Mouse (Mus musculus) forebrain, embryonic 14.5 days (tissue): ENCODE data around the gene Ak5. TPM values are rescaled to one million over a fixed set of nuclear protein-coding genes. Genes with fewer than 3 reads are reported as not detected.

ENCODE experiments used
- ATAC-seq: fragments of 200-750 bp; cut with Nextera tagmentation; 2 replicates; pipeline ENCODE4 v1.8.0; 2017; ENCODE audit warnings: mild to moderate bottlenecking, moderate library complexity
- DNase-seq: peaks from one replicate; pipeline ENCODE4 v3.0.0-alpha.2; 2015; ENCODE audit warnings: low spot score
- H3K27ac ChIP-seq: fragments of 300-500 bp; sonication (generic); 2 replicates; pipeline ENCODE4 v1.5.1; 2014; ENCODE audit warnings: low read depth, mild to moderate bottlenecking, control low read depth, low read length, moderate library complexity
- H3K27me3 ChIP-seq: fragments of 300-500 bp; sonication (generic); replicated peaks from 2 replicates; pipeline ENCODE4 v1.6.1; 2014; ENCODE audit warnings: low read length, control low read depth, mixed read lengths; ENCODE audit not compliant: control insufficient read depth, insufficient read depth
- H3K36me3 ChIP-seq: fragments of 300-500 bp; sonication (generic); 2 replicates; pipeline ENCODE4 v1.6.1; 2014; ENCODE audit warnings: low read length, control low read depth; ENCODE audit not compliant: control insufficient read depth, insufficient read depth
- H3K4me1 ChIP-seq: fragments of 300-500 bp; sonication (generic); 2 replicates; pipeline ENCODE4 v1.6.1; 2014; ENCODE audit warnings: antibody characterized with exemption, low read length, control low read depth; ENCODE audit not compliant: control insufficient read depth, insufficient read depth
- H3K4me2 ChIP-seq: fragments of 300-500 bp; sonication (generic); 2 replicates; pipeline ENCODE4 v1.6.1; 2014; ENCODE audit warnings: mild to moderate bottlenecking, control low read depth, low read length
- H3K4me3 ChIP-seq: fragments of 300-500 bp; sonication (generic); 2 replicates; pipeline ENCODE4 v1.5.1; 2014; ENCODE audit warnings: low read depth, low read length, control low read depth
- H3K9ac ChIP-seq: fragments of 300-500 bp; sonication (generic); 2 replicates; pipeline ENCODE4 v1.6.1; 2014; ENCODE audit warnings: mild to moderate bottlenecking, low read length, control low read depth, moderate library complexity
- H3K9me3 ChIP-seq: fragments of 300-500 bp; sonication (generic); replicated peaks from 2 replicates; pipeline ENCODE4 v1.6.1; 2016; ENCODE audit warnings: low read length, control low read depth, mixed read lengths; ENCODE audit not compliant: control insufficient read depth
- WGBS: fragments of 180-500 bp; shearing (Covaris S2); extraction: QIAGEN DNeasy Blood & Tissue Kit; methylation state at CpG from one replicate; pipeline ENCODE4 v1.1.7; 2014; 5-methylcytosine and 5-hydroxymethylcytosine counted together
- polyA plus RNA-seq: library from polyadenylated mRNA; unstranded; fragments of >200 nt; fragmentation: Nextera tagmentation; extraction: Ambion mirVana; gene quantifications from 2 replicates; pipeline ENCODE4 v1.2.1, GENCODE M21; 2014

The Ak5 gene
- polyA plus RNA-seq, 1 experiment from 2014 or later, result 4.9 TPM

DNA sequence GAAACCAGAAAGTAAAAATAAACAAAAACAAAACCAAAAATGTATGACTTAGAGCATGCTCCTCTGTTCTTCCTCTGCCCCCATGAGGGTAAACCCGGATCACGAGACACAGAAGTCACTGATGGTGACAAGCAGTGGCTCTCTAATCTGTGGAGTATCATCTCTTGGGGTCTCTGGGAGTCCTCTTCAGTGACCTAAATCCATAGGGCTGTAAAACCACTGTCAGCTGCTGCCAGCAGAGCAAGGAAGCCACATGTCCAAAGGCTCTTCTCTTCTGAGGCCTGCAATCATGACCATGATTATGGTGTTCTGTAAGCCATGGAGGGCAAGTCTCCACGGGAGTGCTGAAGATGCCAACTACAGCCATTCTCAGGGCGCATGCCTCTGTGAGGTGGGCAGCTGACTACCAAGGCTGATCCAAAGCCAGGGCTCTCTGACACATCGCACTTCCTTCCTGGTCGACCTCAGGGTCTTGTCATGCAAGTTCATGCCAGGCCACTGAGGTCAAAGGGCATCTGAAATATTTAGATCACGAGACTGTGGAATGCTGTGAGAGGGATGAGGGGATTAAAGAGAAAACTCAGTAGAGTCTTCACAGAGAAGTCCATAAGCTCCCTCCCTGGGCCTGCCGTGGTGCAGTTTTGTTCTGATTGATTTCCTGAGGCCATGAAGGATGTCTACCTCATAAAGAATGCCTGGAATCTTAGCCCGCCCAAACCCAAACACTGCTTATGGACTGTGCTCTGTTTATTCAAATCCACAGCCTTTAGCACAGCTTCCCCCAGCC lies 99.5 kb downstream of the Ak5 start:
- no peak for DNase-seq
- WGBS, result 82% methylated on average over 9 of the region's 9 CpGs
- H3K9me3 ChIP-seq, result no peaks in the 10 kb centered on the region

DNA sequence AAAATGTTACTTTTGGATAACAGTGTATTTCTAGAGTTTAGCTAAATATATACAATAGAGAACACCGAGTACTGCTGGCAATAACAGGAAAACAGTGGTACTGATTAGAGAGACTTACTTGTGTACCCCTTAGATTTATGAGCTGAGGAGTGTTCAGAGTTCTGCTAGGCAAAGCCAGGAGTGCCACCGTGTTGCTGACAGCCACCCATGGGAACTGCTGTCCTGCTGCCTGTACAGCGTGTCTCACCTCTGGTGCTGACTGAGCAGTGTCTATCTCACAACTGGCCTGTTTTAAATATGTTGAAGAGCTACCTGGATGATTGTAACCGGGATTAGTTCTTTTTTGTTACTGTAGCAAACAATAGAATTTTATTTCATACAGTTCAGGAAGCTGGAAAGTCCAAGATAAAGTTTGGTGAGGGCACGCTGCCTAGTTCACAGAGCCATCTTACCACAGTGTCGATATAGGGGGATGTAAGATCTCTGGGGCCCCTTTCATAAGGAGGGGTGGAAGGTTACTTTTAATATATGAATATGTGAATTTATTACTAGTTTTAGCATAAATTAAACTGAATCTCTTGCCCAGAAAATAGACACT lies 103.5 kb downstream of the Ak5 start:
- no peak for DNase-seq
- Histone ChIP-seq H3K4me1 (no peaks in the 10 kb centered on the region), H3K9ac (no peak overlapping the region), H3K27ac (no peak overlapping the region), H3K4me2 (no peak overlapping the region), H3K4me3 (no peak overlapping the region), H3K36me3 (no peaks in the 10 kb centered on the region), H3K27me3 (no peaks in the 10 kb centered on the region), H3K9me3 (no peaks in the 10 kb centered on the region)
- WGBS, result 80% methylated on average over 6 of the region's 6 CpGs
- no peak for ATAC-seq

More for the DNA sequence above, 99.5 kb downstream of the Ak5 start:
- Histone ChIP-seq H3K4me2 (no peak overlapping the region), H3K4me1 (no peaks in the 10 kb centered on the region), H3K36me3 (no peaks in the 10 kb centered on the region), H3K27ac (no peak overlapping the region), H3K4me3 (no peak overlapping the region), H3K27me3 (no peaks in the 10 kb centered on the region), H3K9ac (no peak overlapping the region)
- ATAC-seq, result no peak

DNA sequence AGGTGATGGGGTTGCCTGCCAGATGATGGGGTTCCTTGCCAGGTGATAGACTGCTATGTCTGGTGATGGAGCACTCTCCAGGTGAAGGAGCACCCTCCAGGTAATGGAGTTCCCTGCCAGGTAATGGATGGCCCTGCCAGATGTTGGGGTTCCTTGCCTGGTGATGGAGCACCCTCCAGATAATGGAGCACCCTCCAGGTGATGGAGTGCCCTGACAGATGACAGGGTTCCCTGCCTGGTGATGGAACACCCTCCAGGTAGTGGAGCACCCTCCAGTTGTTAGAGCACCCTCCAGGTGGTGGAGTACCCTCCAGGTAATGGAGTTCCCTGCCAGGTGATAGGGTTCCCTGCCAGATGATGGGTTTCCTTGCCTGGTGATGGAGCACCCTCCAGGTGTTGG lies 104.3 kb downstream of the Ak5 start:
- Histone ChIP-seq H3K4me1 (no peaks in the 10 kb centered on the region), H3K36me3 (no peaks in the 10 kb centered on the region), H3K27ac (no peak overlapping the region), H3K4me2 (no peak overlapping the region), H3K4me3 (no peak overlapping the region), H3K9me3 (no peaks in the 10 kb centered on the region), H3K9ac (no peak overlapping the region), H3K27me3 (no peaks in the 10 kb centered on the region)
- no peak for DNase-seq
- no peak for ATAC-seq

DNA sequence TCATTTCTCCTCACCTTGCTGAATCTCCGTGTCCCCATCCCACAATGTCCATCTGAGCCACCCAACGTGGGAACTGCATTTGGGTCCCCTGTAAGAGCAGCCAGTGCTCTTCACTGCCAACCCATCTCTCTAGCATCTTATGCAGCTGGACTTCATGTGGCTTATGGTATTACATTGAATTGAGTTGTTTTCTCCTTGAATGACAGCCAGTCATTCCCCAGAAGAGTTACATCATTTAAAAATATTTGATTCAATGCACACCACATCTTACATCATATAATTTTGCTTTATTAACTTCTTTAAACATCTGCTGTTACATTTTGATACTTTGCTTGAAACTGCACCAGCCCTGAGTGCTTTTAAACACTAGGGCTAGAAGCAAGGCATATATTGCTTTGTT lies 106.5 kb downstream of the Ak5 start:
- DNase-seq, result no peak
- 70% methylated on average over 2 of the region's 2 CpGs for WGBS
- H3K27ac ChIP-seq, result no peak overlapping the region
- ATAC-seq, result no peak
- no peaks in the 10 kb centered on the region for H3K9me3 ChIP-seq
- H3K27me3 ChIP-seq, result no peaks in the 10 kb centered on the region
- H3K36me3 ChIP-seq, result no peaks in the 10 kb centered on the region
- no peak overlapping the region for H3K9ac ChIP-seq
- H3K4me2 ChIP-seq, result no peak overlapping the region
- no peaks in the 10 kb centered on the region for H3K4me1 ChIP-seq
- H3K4me3 ChIP-seq, result no peak overlapping the region

DNA sequence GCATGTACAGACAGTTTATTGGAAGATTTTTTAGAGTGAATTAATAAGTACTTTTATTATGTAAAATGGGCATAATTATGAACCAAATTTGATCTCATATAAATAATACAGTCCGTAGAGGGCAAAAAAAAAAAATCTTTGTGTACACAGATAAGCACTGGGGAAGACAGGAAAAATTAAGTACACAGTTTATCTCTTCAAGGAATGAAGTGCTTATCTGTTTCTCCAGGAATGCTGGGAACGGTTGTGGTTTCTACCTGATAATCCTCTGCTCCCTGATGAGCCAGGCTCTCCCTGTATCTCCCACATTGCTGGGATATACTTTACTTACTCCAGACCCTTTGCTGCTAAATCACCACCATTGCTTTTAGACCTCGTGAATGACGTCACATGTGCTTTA lies 108.9 kb downstream of the Ak5 start:
- Histone ChIP-seq H3K4me3 (no peak overlapping the region), H3K27ac (no peak overlapping the region), H3K27me3 (no peaks in the 10 kb centered on the region), H3K9ac (no peak overlapping the region), H3K4me2 (no peak overlapping the region), H3K9me3 (no peaks in the 10 kb centered on the region), H3K36me3 (no peaks in the 10 kb centered on the region), H3K4me1 (no peaks in the 10 kb centered on the region)
- WGBS, result 81% methylated on average over 4 of the region's 4 CpGs
- no peak for ATAC-seq
- no peak for DNase-seq

DNA sequence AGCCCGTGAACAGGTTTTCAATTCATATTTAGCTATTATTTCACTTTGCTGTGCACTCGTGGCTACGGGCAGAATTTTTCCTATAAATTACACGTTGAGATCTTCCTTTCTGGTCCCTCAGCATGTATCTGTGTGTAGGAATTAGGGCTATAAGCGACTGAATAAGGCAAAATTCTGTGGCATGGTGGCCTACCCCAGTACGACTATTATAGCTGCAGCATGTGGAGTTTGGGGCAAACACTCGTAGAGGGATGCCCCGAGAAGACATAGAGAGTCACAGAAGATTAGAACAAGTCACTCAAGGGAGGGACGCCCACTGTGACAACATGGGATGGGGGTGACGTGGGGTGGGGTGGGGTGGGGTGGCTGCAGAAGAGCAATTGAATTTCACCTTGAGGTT lies 110.1 kb downstream of the Ak5 start:
- H3K4me1 ChIP-seq, result no peaks in the 10 kb centered on the region
- no peak overlapping the region for H3K4me3 ChIP-seq
- ATAC-seq (no peak), DNase-seq (no peak)
- H3K27ac ChIP-seq, result no peak overlapping the region
- no peak overlapping the region for H3K9ac ChIP-seq
- H3K4me2 ChIP-seq, result no peak overlapping the region
- H3K36me3 ChIP-seq, result no peaks in the 10 kb centered on the region
- H3K9me3 ChIP-seq, result no peaks in the 10 kb centered on the region
- WGBS, result 69% methylated on average over 10 of the region's 10 CpGs
- H3K27me3 ChIP-seq, result no peaks in the 10 kb centered on the region

DNA sequence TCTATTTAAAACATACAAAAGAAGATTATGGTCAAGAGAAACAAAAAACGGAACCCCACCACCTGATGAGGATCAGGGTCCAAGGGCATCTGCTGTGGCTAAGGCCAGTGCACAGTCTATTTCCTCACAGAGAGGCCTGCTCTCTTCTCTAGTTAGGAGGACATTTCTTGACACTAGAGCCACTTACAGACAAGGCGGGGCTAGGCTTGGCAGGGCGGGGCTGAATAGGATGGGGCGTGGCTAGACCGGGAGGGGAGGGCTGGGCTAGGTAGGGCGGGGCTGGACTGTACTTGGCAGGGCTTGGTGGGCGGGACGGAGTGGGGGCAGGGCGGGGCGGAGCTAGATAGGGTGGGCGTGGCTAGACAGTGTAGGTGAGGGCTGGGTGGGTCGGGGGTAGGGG lies 110.5 kb downstream of the Ak5 start:
- no peak for DNase-seq
- no peaks in the 10 kb centered on the region for H3K9me3 ChIP-seq
- 29% methylated on average over 12 of the region's 12 CpGs for WGBS

DNA sequence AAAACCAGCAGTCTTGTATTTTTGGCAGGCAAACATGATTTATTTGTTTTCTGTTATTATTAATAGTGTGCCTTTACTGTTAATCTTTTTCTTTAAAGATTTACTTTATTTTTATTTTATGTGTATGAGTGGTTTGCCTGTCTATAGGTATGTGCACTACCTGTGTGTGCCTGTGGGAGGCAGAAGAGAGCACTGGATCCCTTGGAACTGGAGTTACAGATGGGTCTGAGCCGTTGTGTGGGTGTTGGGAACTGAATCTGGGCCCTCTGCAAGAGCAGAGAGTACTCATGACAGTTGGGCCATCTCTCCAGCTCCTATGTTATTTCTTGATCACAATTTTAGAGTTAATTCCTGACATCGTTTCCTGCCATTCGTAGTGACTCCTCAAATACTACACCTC lies 111.2 kb downstream of the Ak5 start:
- WGBS, result 87% methylated on average over 3 of the region's 3 CpGs
- no peak overlapping the region for H3K27ac ChIP-seq
- no peak overlapping the region for H3K9ac ChIP-seq
- no peaks in the 10 kb centered on the region for H3K36me3 ChIP-seq
- H3K4me2 ChIP-seq, result no peak overlapping the region
- no peak for DNase-seq
- no peak overlapping the region for H3K4me3 ChIP-seq
- no peak for ATAC-seq
- H3K9me3 ChIP-seq, result no peaks in the 10 kb centered on the region
- no peaks in the 10 kb centered on the region for H3K4me1 ChIP-seq
- no peaks in the 10 kb centered on the region for H3K27me3 ChIP-seq

More for the DNA sequence above, 110.5 kb downstream of the Ak5 start:
- no peak overlapping the region for H3K4me3 ChIP-seq
- no peaks in the 10 kb centered on the region for H3K36me3 ChIP-seq
- H3K9ac ChIP-seq, result no peak overlapping the region
- H3K27me3 ChIP-seq, result no peaks in the 10 kb centered on the region
- no peak overlapping the region for H3K27ac ChIP-seq
- H3K4me1 ChIP-seq, result no peaks in the 10 kb centered on the region
- no peak overlapping the region for H3K4me2 ChIP-seq
- no peak for ATAC-seq

DNA sequence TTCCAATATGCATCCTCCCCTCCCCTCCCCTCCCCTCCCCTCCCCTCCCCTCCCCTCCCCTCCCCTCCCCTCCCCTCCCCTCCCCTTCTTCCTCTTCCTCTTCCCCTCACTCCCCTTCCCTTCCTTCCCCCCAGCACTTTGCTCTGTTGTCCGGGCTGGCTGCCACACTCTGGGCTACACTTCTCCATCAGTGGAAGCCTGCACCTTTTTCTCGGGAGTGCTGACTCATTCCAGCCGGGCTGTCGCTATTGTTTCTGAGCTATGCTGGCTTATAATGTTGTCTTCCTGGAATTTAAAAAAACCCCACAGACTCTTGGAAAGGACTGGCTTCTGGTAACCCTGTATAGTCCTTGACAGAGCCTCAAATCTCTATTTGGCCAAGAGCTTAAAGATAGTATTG lies 111.7 kb downstream of the Ak5 start:
- H3K9me3 ChIP-seq, result no peaks in the 10 kb centered on the region
- no peak overlapping the region for H3K4me3 ChIP-seq
- H3K4me2 ChIP-seq, result no peak overlapping the region
- ATAC-seq, result no peak
- no peaks in the 10 kb centered on the region for H3K36me3 ChIP-seq
- no peak overlapping the region for H3K9ac ChIP-seq
- 45% methylated on average over 4 of the region's 4 CpGs for WGBS
- DNase-seq, result no peak
- H3K4me1 ChIP-seq, result no peaks in the 10 kb centered on the region
- no peaks in the 10 kb centered on the region for H3K27me3 ChIP-seq
- no peak overlapping the region for H3K27ac ChIP-seq
